Mouse (Mus musculus): ENCODE results near the gene Slc19a1. TPM values are rescaled to one million over a fixed set of nuclear protein-coding genes. Genes with fewer than 3 reads are reported as not detected.

Gene Slc19a1
- polyA plus RNA-seq, 1 experiment from 2014 or later, result 32.5 TPM

- H3K9me3 ChIP-seq (replicated peaks), result 0 out of 2 replicates have a peak, but pooled peaks cover 5% of the 10 kb centered on the region
- H3K4me2 ChIP-seq (replicated peaks), result no peak overlapping the region
- WGBS, result 81% methylated on average over 3 of the region's 3 CpGs
- H3K9ac ChIP-seq, result no peak overlapping the region
- peaks cover 8% of the 10 kb centered on the region; the same call in 1 of the 2 replicates for H3K36me3 ChIP-seq
- peaks cover 11% of the 10 kb centered on the region for H3K4me1 ChIP-seq
- H3K27ac ChIP-seq (replicated peaks), result no peak overlapping the region
- ATAC-seq (ENCODE audit: insufficient number of reproducible peaks, low FRiP score, low TSS enrichment, low read depth), result no peak
- no peak overlapping the region for H3K4me3 ChIP-seq (replicated peaks)
- no peaks in the 10 kb centered on the region for H3K27me3 ChIP-seq
Measured at GRCm38 (mm10) chr10:77095666-77096065, 63.6 kb downstream of the Slc19a1 start.

GRCm38 (mm10) chr10:77097006-77097889, 65.2 kb downstream of the Slc19a1 start:
- Histone ChIP-seq H3K27ac (replicated peaks) (no peak overlapping the region), H3K4me1 (peaks cover 11% of the 10 kb centered on the region), H3K36me3 (peaks cover 8% of the 10 kb centered on the region; the same call in 1 of the 2 replicates), H3K9ac (no peak overlapping the region), H3K9me3 (replicated peaks) (0 out of 2 replicates have a peak, but pooled peaks cover 5% of the 10 kb centered on the region), H3K4me2 (replicated peaks) (no peak overlapping the region), H3K27me3 (no peaks in the 10 kb centered on the region), H3K4me3 (replicated peaks) (no peak overlapping the region)
- 69% methylated on average over 12 of the region's 12 CpGs for WGBS
- no peak for ATAC-seq (ENCODE audit: insufficient number of reproducible peaks, low FRiP score, low TSS enrichment, low read depth)

DNA sequence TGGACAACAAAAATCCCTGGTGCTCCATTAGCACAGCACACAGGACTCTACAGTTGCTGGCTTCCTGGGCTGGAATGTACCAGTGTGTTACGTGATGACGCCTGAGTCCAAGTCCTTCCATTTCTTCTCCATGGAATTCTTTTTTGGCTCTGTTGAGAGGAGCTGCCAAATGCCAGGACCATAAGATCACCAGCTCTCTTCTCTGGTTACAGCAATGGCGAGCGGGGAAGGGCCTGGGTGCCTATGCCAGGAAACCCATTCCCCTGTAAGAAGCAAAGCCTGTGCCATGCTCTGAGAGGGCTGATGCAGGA, 65.8 kb downstream of the Slc19a1 start:
- Histone ChIP-seq H3K27me3 (no peaks in the 10 kb centered on the region), H3K27ac (replicated peaks) (no peak overlapping the region), H3K4me1 (peaks cover 11% of the 10 kb centered on the region), H3K4me2 (replicated peaks) (no peak overlapping the region), H3K9ac (no peak overlapping the region), H3K9me3 (replicated peaks) (0 out of 2 replicates have a peak, but pooled peaks cover 3% of the 10 kb centered on the region), H3K4me3 (replicated peaks) (no peak overlapping the region), H3K36me3 (peaks cover 3% of the 10 kb centered on the region; the same call in 1 of the 2 replicates)
- ATAC-seq (ENCODE audit: insufficient number of reproducible peaks, low FRiP score, low TSS enrichment, low read depth), result 0 out of 2 replicates have a peak, but pooled peaks have one; percentile 35
- WGBS, result 56% methylated on average over 4 of the region's 4 CpGs

DNA sequence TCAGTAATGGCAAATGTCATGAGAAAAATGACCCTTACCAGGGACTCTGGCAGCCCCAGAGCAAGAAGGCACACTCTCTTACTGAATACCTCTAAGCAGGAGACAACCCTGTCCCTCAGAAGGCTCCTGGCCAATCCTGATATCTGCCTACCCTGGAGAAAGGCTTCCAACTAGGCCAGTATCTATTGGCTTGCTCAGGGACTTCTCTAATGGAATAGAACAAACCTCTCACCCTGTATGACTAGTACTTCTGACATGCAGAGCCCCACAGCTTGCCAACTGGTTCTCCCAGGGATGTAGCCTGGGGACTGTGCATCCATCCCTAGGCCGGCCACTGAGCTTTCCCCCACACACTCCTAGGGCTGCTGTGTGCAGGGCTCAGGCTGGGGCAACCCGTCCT, 66.6 kb downstream of the Slc19a1 start:
- no peaks in the 10 kb centered on the region for H3K9me3 ChIP-seq (replicated peaks)
- H3K36me3 ChIP-seq, result peaks cover 3% of the 10 kb centered on the region; the same call in 1 of the 2 replicates
- H3K4me2 ChIP-seq (replicated peaks), result no peak overlapping the region
- H3K27ac ChIP-seq (replicated peaks), result no peak overlapping the region
- no peak for ATAC-seq (ENCODE audit: insufficient number of reproducible peaks, low FRiP score, low TSS enrichment, low read depth)
- H3K27me3 ChIP-seq, result no peaks in the 10 kb centered on the region
- 82% methylated on average over 2 of the region's 2 CpGs for WGBS
- no peak overlapping the region for H3K9ac ChIP-seq
- peaks cover 11% of the 10 kb centered on the region for H3K4me1 ChIP-seq
- H3K4me3 ChIP-seq (replicated peaks), result no peak overlapping the region

GRCm38 (mm10) chr10:77099777-77100176, 67.7 kb downstream of the Slc19a1 start:
- Histone ChIP-seq H3K27ac (replicated peaks) (no peak overlapping the region), H3K4me3 (replicated peaks) (no peak overlapping the region), H3K9ac (no peak overlapping the region), H3K36me3 (no peaks in the 10 kb centered on the region), H3K4me1 (peaks cover 11% of the 10 kb centered on the region), H3K9me3 (replicated peaks) (no peaks in the 10 kb centered on the region), H3K4me2 (replicated peaks) (no peak overlapping the region), H3K27me3 (no peaks in the 10 kb centered on the region)
- no peak for ATAC-seq (ENCODE audit: insufficient number of reproducible peaks, low FRiP score, low TSS enrichment, low read depth)
- WGBS, result 52% methylated on average over 4 of the region's 4 CpGs

GRCm38 (mm10) chr10:77103689-77104088, 71.6 kb downstream of the Slc19a1 start:
- no peak for ATAC-seq (ENCODE audit: insufficient number of reproducible peaks, low FRiP score, low TSS enrichment, low read depth)
- 56% methylated on average over 8 of the region's 8 CpGs for WGBS
- H3K36me3 ChIP-seq, result no peaks in the 10 kb centered on the region

DNA sequence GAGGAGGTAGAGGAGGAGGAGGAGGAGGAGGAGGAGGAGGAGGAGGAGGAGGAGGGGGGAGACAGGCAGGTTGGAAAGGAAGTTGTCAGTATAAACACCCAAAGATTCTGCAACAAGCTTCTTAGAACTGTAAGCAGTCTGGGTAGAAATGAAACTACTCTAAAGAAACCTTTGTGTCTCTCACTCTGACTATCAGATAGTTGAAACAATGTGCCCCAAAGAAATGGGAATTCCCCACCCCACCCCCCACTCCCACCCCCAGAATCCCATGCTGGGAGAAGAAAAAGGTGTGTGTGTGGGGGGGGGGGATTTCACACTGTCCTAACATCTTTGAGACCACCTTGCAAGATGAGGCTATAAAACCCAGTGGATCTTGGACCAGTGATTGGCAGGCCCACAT, 72.3 kb downstream of the Slc19a1 start:
- no peak for ATAC-seq (ENCODE audit: insufficient number of reproducible peaks, low FRiP score, low TSS enrichment, low read depth)
- Histone ChIP-seq H3K9ac (no peak overlapping the region), H3K4me3 (replicated peaks) (no peak overlapping the region), H3K27me3 (no peaks in the 10 kb centered on the region), H3K27ac (replicated peaks) (no peak overlapping the region), H3K4me2 (replicated peaks) (no peak overlapping the region), H3K4me1 (no peaks in the 10 kb centered on the region), H3K9me3 (replicated peaks) (no peaks in the 10 kb centered on the region), H3K36me3 (no peaks in the 10 kb centered on the region)

More at GRCm38 (mm10) chr10:77103689-77104088, 71.6 kb downstream of the Slc19a1 start:
- no peak overlapping the region for H3K27ac ChIP-seq (replicated peaks)
- no peak overlapping the region for H3K4me2 ChIP-seq (replicated peaks)
- no peak overlapping the region for H3K9ac ChIP-seq
- H3K9me3 ChIP-seq (replicated peaks), result no peaks in the 10 kb centered on the region
- no peaks in the 10 kb centered on the region for H3K4me1 ChIP-seq
- no peaks in the 10 kb centered on the region for H3K27me3 ChIP-seq
- no peak overlapping the region for H3K4me3 ChIP-seq (replicated peaks)

- H3K4me2 ChIP-seq (replicated peaks), result no peak overlapping the region
- H3K4me1 ChIP-seq, result peaks cover 24% of the 10 kb centered on the region
- no peak overlapping the region for H3K27ac ChIP-seq (replicated peaks)
- H3K4me3 ChIP-seq (replicated peaks), result no peak overlapping the region
- H3K9me3 ChIP-seq (replicated peaks), result no peaks in the 10 kb centered on the region
- WGBS, result 73% methylated on average over 3 of the region's 4 CpGs
- no peak for ATAC-seq (ENCODE audit: insufficient number of reproducible peaks, low FRiP score, low TSS enrichment, low read depth)
- H3K27me3 ChIP-seq, result no peaks in the 10 kb centered on the region
- no peaks in the 10 kb centered on the region for H3K36me3 ChIP-seq
- H3K9ac ChIP-seq, result no peak overlapping the region
Measured at GRCm38 (mm10) chr10:77108106-77108505, 76.1 kb downstream of the Slc19a1 start.

- no peak overlapping the region for H3K27ac ChIP-seq (replicated peaks)
- no peak overlapping the region for H3K4me2 ChIP-seq (replicated peaks)
- H3K27me3 ChIP-seq, result no peaks in the 10 kb centered on the region
- H3K9ac ChIP-seq, result no peak overlapping the region
- no peak overlapping the region for H3K4me3 ChIP-seq (replicated peaks)
- 83% methylated on average over 9 of the region's 9 CpGs for WGBS
- no peak for ATAC-seq (ENCODE audit: insufficient number of reproducible peaks, low FRiP score, low TSS enrichment, low read depth)
- H3K9me3 ChIP-seq (replicated peaks), result no peaks in the 10 kb centered on the region
- no peaks in the 10 kb centered on the region for H3K36me3 ChIP-seq
- H3K4me1 ChIP-seq, result peaks cover 39% of the 10 kb centered on the region
Measured at GRCm38 (mm10) chr10:77110010-77110409, 78.0 kb downstream of the Slc19a1 start.

Other genes starting within 250 kb of the Slc19a1 start
- 26.8 and 27.7 TPM in 2 replicates for gene Pcbp3, start 70.4 kb upstream of the Slc19a1 start, polyA plus RNA-seq (2015; fragmentation: Nextera tagmentation; extraction: Ambion mirVana)
- gene Col18a1, start 134.3 kb downstream of the Slc19a1 start, polyA plus RNA-seq (2015; fragmentation: Nextera tagmentation; extraction: Ambion mirVana), result 85.6 and 86.5 TPM in 2 replicates
- gene Pofut2, start 227.0 kb downstream of the Slc19a1 start, polyA plus RNA-seq (2015; fragmentation: Nextera tagmentation; extraction: Ambion mirVana), result 162 and 166 TPM in 2 replicates